Mouse (Mus musculus): ENCODE measurements around the gene Ly9.

DNA sequence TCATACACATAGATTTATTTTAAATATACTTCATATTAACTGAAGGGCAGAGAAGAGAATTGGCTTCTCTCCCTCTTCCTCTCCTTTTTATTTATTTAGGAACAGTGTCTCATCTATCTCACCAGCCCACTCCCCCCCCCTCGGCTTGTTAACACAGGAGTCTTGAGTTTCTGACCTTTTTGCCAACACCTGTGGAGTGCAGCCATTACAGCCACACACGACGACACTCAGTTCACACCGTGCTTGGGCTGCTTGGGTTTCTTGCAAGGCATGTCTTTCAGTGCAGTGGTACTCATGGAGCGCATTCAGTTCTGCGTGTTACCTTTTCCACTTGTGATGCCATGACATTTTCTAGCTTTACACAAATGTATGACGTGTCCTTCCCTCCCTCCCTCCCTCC lies 22.8 kb upstream of the Ly9 start:
- no peak for TF ChIP-seq CTCF (IDR thresholded peaks at IDR 0.05; ENCODE audit: borderline replicate concordance, extremely low read depth, insufficient read depth, insufficient read length)
- TF ChIP-seq POLR2A (IDR thresholded peaks at IDR 0.05; ENCODE audit: borderline replicate concordance, extremely low read depth, insufficient read depth, insufficient read length, poor library complexity, severe bottlenecking): no peak

Data from brain, embryonic 14.5 days (tissue).